In genomic region chr14:77718814-77719213, GRCm38 (mm10) we compare ENCODE assay signal across 16 mouse cellular contexts.
DNase-seq lines count a peak whose midpoint lies in the region; ATAC-seq and TF ChIP-seq lines count a peak whose summit lies in the region.
"Had no signal": no experiment of that assay in that cellular context is flagged by ENCODE, and none has a peak within 500 bp of the region (broad histone marks: within the 10 kb centered on the region; RNA-seq: fewer than 3 reads in every experiment).

No protein-coding gene starts in this region.

- H3K36me3 ChIP-seq in limb, embryonic 14.5 days (ENCODE audit: control insufficient read depth, insufficient read depth, low read length), result no peaks in the 10 kb centered on the region
- 0 out of 2 replicates have a peak, but pooled peaks cover 7% of the 10 kb centered on the region for H3K36me3 ChIP-seq in limb, embryonic 10.5 days
- peaks cover 10% of the 10 kb centered on the region for H3K36me3 ChIP-seq in hindbrain, embryonic 13.5 days
- H3K36me3 ChIP-seq: hindbrain, embryonic 15.5 days had no signal

- no peak overlapping the region for H3K9ac ChIP-seq in limb, embryonic 14.5 days (ENCODE audit: low read depth, low read length, severe bottlenecking)
- H3K9ac ChIP-seq in hindbrain, embryonic 13.5 days, result no peak overlapping the region
- H3K9ac ChIP-seq: hindbrain, embryonic 15.5 days had no signal

- TF ChIP-seq POLR2A in limb, embryonic 14.5 days (IDR thresholded peaks at IDR 0.05; ENCODE audit: borderline replicate concordance, extremely low read depth, insufficient read depth, insufficient read length), result no peak

- 0 out of 2 replicates have a peak, but pooled peaks cover 4% of the 10 kb centered on the region for H3K4me1 ChIP-seq in limb, embryonic 14.5 days (ENCODE audit: control insufficient read depth, insufficient read depth, low read length)
- H3K4me1 ChIP-seq in limb, embryonic 10.5 days, result peaks cover 5% of the 10 kb centered on the region; the same call in 1 of the 2 replicates
- peaks cover 13% of the 10 kb centered on the region for H3K4me1 ChIP-seq in hindbrain, embryonic 13.5 days (replicated peaks)

- H3K27ac ChIP-seq in limb, embryonic 14.5 days (replicated peaks; ENCODE audit: low read depth, low read length), result no peak overlapping the region; the same call in 1 of the 2 replicates
- no peak overlapping the region for H3K27ac ChIP-seq in limb, embryonic 10.5 days
- H3K27ac ChIP-seq in hindbrain, embryonic 13.5 days, result no peak overlapping the region
- H3K27ac ChIP-seq: hindbrain, embryonic 15.5 days; left cerebral cortex, adult 2 months had no signal

- H3K27me3 ChIP-seq in limb, embryonic 14.5 days (ENCODE audit: control insufficient read depth, insufficient read depth, low read length), result no peaks in the 10 kb centered on the region
- H3K27me3 ChIP-seq in limb, embryonic 10.5 days (ENCODE audit: low read depth, poor library complexity, severe bottlenecking), result no peaks in the 10 kb centered on the region
- H3K27me3 ChIP-seq in hindbrain, embryonic 13.5 days, result no peaks in the 10 kb centered on the region
- H3K27me3 ChIP-seq: hindbrain, embryonic 15.5 days had no signal

- no peak overlapping the region for H3K4me2 ChIP-seq in limb, embryonic 14.5 days (replicated peaks; ENCODE audit: low read depth, low read length, severe bottlenecking)
- no peak overlapping the region for H3K4me2 ChIP-seq in hindbrain, embryonic 13.5 days
- H3K4me2 ChIP-seq: hindbrain, embryonic 15.5 days; liver, embryonic 11.5 days; midbrain, embryonic 11.5 days had no signal

- peaks cover 6% of the 10 kb centered on the region; the same call in 1 of the 2 replicates for H3K9me3 ChIP-seq in limb, embryonic 14.5 days (ENCODE audit: control insufficient read depth, low read length)
- no peaks in the 10 kb centered on the region for H3K9me3 ChIP-seq in limb, embryonic 10.5 days (replicated peaks)
- no peaks in the 10 kb centered on the region for H3K9me3 ChIP-seq in hindbrain, embryonic 13.5 days
- H3K9me3 ChIP-seq: hindbrain, embryonic 15.5 days had no signal

- ATAC-seq in limb, embryonic 14.5 days (ENCODE audit: low FRiP score, low read depth), result 0 out of 2 replicates have a peak, but pooled peaks have one; percentile 44
- ATAC-seq in hindbrain, embryonic 13.5 days (ENCODE audit: low FRiP score), result no peak
- ATAC-seq: lung, postnatal 0 days had no signal

- peak; percentile 19 for DNase-seq in cerebellum, adult 11-12 months
- no peak for DNase-seq in cerebellum, postnatal 4 days (ENCODE audit: low spot score in 2 of 2)
- DNase-seq in limb, embryonic 14.5 days (ENCODE audit: low spot score), result peak; percentile 72
- no peak for DNase-seq in limb, embryonic 10.5 days (ENCODE audit: low spot score)
- peak; percentile 6 to 19 for DNase-seq in heart, adult 9 months (ENCODE audit: low spot score in 2 of 2)
- peak; percentile 42 for DNase-seq in skeletal muscle tissue, adult 2 months (ENCODE audit: low read depth, low spot score)
- DNase-seq in kidney, adult 8-10 months, result no peak
- DNase-seq: B cell, adult 2 months; kidney, adult 2 months had no signal

- no peak overlapping the region for H3K4me3 ChIP-seq in limb, embryonic 14.5 days (replicated peaks; ENCODE audit: low read length)
- H3K4me3 ChIP-seq in limb, embryonic 10.5 days, result no peak overlapping the region
- H3K4me3 ChIP-seq in hindbrain, embryonic 13.5 days, result no peak overlapping the region
- H3K4me3 ChIP-seq: erythroblast, embryonic 14.5 days; hindbrain, embryonic 15.5 days; left cerebral cortex, adult 2 months had no signal

- WGBS in limb, embryonic 14.5 days, result 53% methylated on average over 8 of the region's 8 CpGs
- 83% methylated on average over 8 of the region's 8 CpGs for WGBS in limb, embryonic 10.5 days
- 72% methylated on average over 8 of the region's 8 CpGs for WGBS in hindbrain, embryonic 13.5 days

Comparison
In these comparisons a context has a peak if more than half of its experiments do, and no peak if none do; other contexts are left out.
1. DNase-seq: peak in cerebellum, adult 11-12 months (single experiment), limb, embryonic 14.5 days (single experiment), heart, adult 9 months (2 of 2) and skeletal muscle tissue, adult 2 months (single experiment); none in cerebellum, postnatal 4 days (0 of 2), limb, embryonic 10.5 days (single experiment) and kidney, adult 8-10 months (0 of 2).